In the genomic region with DNA sequence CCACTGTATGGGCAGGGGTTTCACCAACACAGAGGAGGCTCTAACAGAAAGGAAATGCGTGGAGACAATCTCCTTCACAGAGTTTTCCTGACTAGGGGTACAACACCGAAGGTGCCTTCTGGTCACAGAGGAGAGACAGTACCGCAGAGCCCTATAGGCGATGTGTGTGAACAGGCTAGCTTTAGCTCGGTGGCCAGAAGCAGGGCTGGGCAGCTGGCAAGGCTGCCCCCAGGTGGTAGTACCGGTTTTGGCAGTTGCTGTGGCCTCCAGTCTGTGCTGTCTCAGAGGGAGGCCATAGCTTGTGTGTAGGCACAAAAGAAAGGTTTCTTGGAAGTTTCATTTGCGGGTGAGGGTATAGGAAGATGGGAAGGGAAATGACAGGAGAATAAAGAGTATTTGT, we compare ENCODE assay signal across 8 mouse cellular contexts. TPM values are rescaled to one million over a fixed set of nuclear protein-coding genes. Genes with fewer than 3 reads are reported as not detected.
A peak's percentile ranks its signal among the peaks of the same experiment; 100 is the strongest.
DNase-seq lines count a peak whose midpoint lies in the region; ATAC-seq and TF ChIP-seq lines count a peak whose summit lies in the region.

No protein-coding gene starts in this region.

- peak overlapping the region; percentile 39 for H3K4me3 ChIP-seq in erythroblast, embryonic 14.5 days (replicated peaks)
- H3K4me3 ChIP-seq in hindbrain, embryonic 12.5 days = no peak overlapping the region
- no peak overlapping the region for H3K4me3 ChIP-seq in limb, embryonic 13.5 days
- H3K4me3 ChIP-seq in midbrain, embryonic 15.5 days = no peak overlapping the region
- H3K4me3 ChIP-seq in thymus, adult 2 months (ENCODE audit: control insufficient read depth, insufficient read depth, low read length) = no peak overlapping the region

- peak; percentile 86; the same call in 1 of the 2 replicates for TF ChIP-seq CTCF in thymus, adult 2 months (IDR thresholded peaks at IDR 0.05; ENCODE audit: borderline replicate concordance, control insufficient read depth, extremely low read depth, insufficient read depth, low read length, poor library complexity)

- peak; percentile 50; the same call in 1 of the 2 replicates for ATAC-seq in hindbrain, embryonic 12.5 days (ENCODE audit: low FRiP score)
- ATAC-seq in limb, embryonic 13.5 days (ENCODE audit: low FRiP score, low read depth) = peak; percentile 69; the same call in 1 of the 2 replicates
- 0 out of 2 replicates have a peak, but pooled peaks have one; percentile 39 for ATAC-seq in midbrain, embryonic 15.5 days (replicated peaks)

- H3K27me3 ChIP-seq in erythroblast, embryonic 14.5 days (ENCODE audit: control insufficient read depth) = no peaks in the 10 kb centered on the region
- H3K27me3 ChIP-seq in hindbrain, embryonic 12.5 days = peaks cover 14% of the 10 kb centered on the region
- peaks cover 24% of the 10 kb centered on the region for H3K27me3 ChIP-seq in limb, embryonic 13.5 days
- 0 out of 2 replicates have a peak, but pooled peaks cover 3% of the 10 kb centered on the region for H3K27me3 ChIP-seq in midbrain, embryonic 15.5 days (replicated peaks)
- no peaks in the 10 kb centered on the region for H3K27me3 ChIP-seq in thymus, adult 2 months (ENCODE audit: control insufficient read depth, insufficient read depth, low read length)

- TF ChIP-seq POLR2A in thymus, adult 2 months (IDR thresholded peaks at IDR 0.05; ENCODE audit: control insufficient read depth, extremely low read depth, insufficient read depth, low read length, poor library complexity) = no peak

- no peak overlapping the region for H3K4me2 ChIP-seq in hindbrain, embryonic 12.5 days (replicated peaks)
- no peak overlapping the region for H3K4me2 ChIP-seq in limb, embryonic 13.5 days (replicated peaks)
- no peak overlapping the region for H3K4me2 ChIP-seq in midbrain, embryonic 15.5 days

- WGBS in hindbrain, embryonic 12.5 days = 13% methylated on average over 7 of the region's 7 CpGs
- 11% methylated on average over 7 of the region's 7 CpGs for WGBS in limb, embryonic 13.5 days
- WGBS in midbrain, embryonic 15.5 days = 11% methylated on average over 7 of the region's 7 CpGs
- 12% methylated on average over 7 of the region's 7 CpGs for WGBS in thymus, adult 2 months

- peak; percentile 77 for DNase-seq in ovary, postnatal 36 days (ENCODE audit: low spot score)
- DNase-seq in ovary, adult 18-20 months (ENCODE audit: low spot score) = no peak
- peak; percentile 83 for DNase-seq in brain, adult 2 months (ENCODE audit: low read depth, low spot score)
- DNase-seq in thymus, adult 2 months = peak; percentile 74

- no peaks in the 10 kb centered on the region for H3K9me3 ChIP-seq in erythroblast, embryonic 14.5 days (ENCODE audit: control insufficient read depth, low read length)
- H3K9me3 ChIP-seq in hindbrain, embryonic 12.5 days (replicated peaks) = no peaks in the 10 kb centered on the region
- no peaks in the 10 kb centered on the region for H3K9me3 ChIP-seq in limb, embryonic 13.5 days
- no peaks in the 10 kb centered on the region for H3K9me3 ChIP-seq in midbrain, embryonic 15.5 days

- H3K36me3 ChIP-seq in erythroblast, embryonic 14.5 days (ENCODE audit: control insufficient read depth) = no peaks in the 10 kb centered on the region
- no peaks in the 10 kb centered on the region for H3K36me3 ChIP-seq in hindbrain, embryonic 12.5 days
- no peaks in the 10 kb centered on the region for H3K36me3 ChIP-seq in limb, embryonic 13.5 days
- no peaks in the 10 kb centered on the region for H3K36me3 ChIP-seq in midbrain, embryonic 15.5 days (replicated peaks)
- no peaks in the 10 kb centered on the region for H3K36me3 ChIP-seq in thymus, adult 2 months (ENCODE audit: control insufficient read depth, insufficient read depth, low read length)

- H3K4me1 ChIP-seq in erythroblast, embryonic 14.5 days (ENCODE audit: control insufficient read depth) = peaks cover 48% of the 10 kb centered on the region
- H3K4me1 ChIP-seq in hindbrain, embryonic 12.5 days = 0 out of 2 replicates have a peak, but pooled peaks cover 2% of the 10 kb centered on the region
- no peaks in the 10 kb centered on the region for H3K4me1 ChIP-seq in limb, embryonic 13.5 days
- no peaks in the 10 kb centered on the region for H3K4me1 ChIP-seq in midbrain, embryonic 15.5 days
- peaks cover 7% of the 10 kb centered on the region for H3K4me1 ChIP-seq in thymus, adult 2 months (replicated peaks; ENCODE audit: control insufficient read depth, insufficient read depth, low read length)

- H3K27ac ChIP-seq in hindbrain, embryonic 12.5 days = no peak overlapping the region
- H3K27ac ChIP-seq in limb, embryonic 13.5 days = no peak overlapping the region
- H3K27ac ChIP-seq in midbrain, embryonic 15.5 days = no peak overlapping the region
- H3K27ac ChIP-seq in thymus, adult 2 months (ENCODE audit: control insufficient read depth, insufficient read depth, low read length) = no peak overlapping the region

- no peak overlapping the region for H3K9ac ChIP-seq in hindbrain, embryonic 12.5 days
- H3K9ac ChIP-seq in limb, embryonic 13.5 days = no peak overlapping the region
- no peak overlapping the region for H3K9ac ChIP-seq in midbrain, embryonic 15.5 days

RNA-seq across cellular contexts. Expression of a gene that starts 10.8 kb away (rescaled TPM):
- polyA plus RNA-seq in erythroblast, embryonic 14.5 days (2012) = 5.4 and 5.9 TPM in 2 replicates
- 142 and 153 TPM in 2 replicates for polyA plus RNA-seq in hindbrain, embryonic 12.5 days (2016; fragmentation: Nextera tagmentation; extraction: Ambion mirVana)
- polyA plus RNA-seq in limb, embryonic 13.5 days (2015; fragmentation: Nextera tagmentation; extraction: Ambion mirVana) = 84.0 and 85.0 TPM in 2 replicates
- polyA plus RNA-seq in midbrain, embryonic 15.5 days (2015; fragmentation: Nextera tagmentation; extraction: Ambion mirVana) = 169 and 179 TPM in 2 replicates
- 126 and 151 TPM in 2 replicates for polyA plus RNA-seq in thymus, adult 2 months (2012; rRNA removed)

RNA-seq across cellular contexts. Expression of a gene that starts 24.0 kb away (rescaled TPM):
- polyA plus RNA-seq in erythroblast, embryonic 14.5 days (2012) = 0.04 TPM in 1 of 2 replicates, not detected in the other
- polyA plus RNA-seq in hindbrain, embryonic 12.5 days (2016; fragmentation: Nextera tagmentation; extraction: Ambion mirVana) = 1.1 and 2.6 TPM in 2 replicates
- polyA plus RNA-seq in limb, embryonic 13.5 days (2015; fragmentation: Nextera tagmentation; extraction: Ambion mirVana) = 0.13 TPM in 1 of 2 replicates, not detected in the other
- 0.38 and 1.1 TPM in 2 replicates for polyA plus RNA-seq in midbrain, embryonic 15.5 days (2015; fragmentation: Nextera tagmentation; extraction: Ambion mirVana)
- polyA plus RNA-seq in thymus, adult 2 months (2012; rRNA removed) = 0.10 and 0.13 TPM in 2 replicates

RNA-seq across cellular contexts. Expression of a gene that starts 27.7 kb away (rescaled TPM):
- 2.0 and 2.1 TPM in 2 replicates for polyA plus RNA-seq in erythroblast, embryonic 14.5 days (2012)
- polyA plus RNA-seq in hindbrain, embryonic 12.5 days (2016; fragmentation: Nextera tagmentation; extraction: Ambion mirVana) = 50.0 and 51.1 TPM in 2 replicates
- polyA plus RNA-seq in limb, embryonic 13.5 days (2015; fragmentation: Nextera tagmentation; extraction: Ambion mirVana) = 49.8 and 50.7 TPM in 2 replicates
- 51.7 and 57.1 TPM in 2 replicates for polyA plus RNA-seq in midbrain, embryonic 15.5 days (2015; fragmentation: Nextera tagmentation; extraction: Ambion mirVana)
- 45.5 and 48.9 TPM in 2 replicates for polyA plus RNA-seq in thymus, adult 2 months (2012; rRNA removed)

RNA-seq across cellular contexts. Expression of a gene that starts 40.4 kb away (rescaled TPM):
- polyA plus RNA-seq in erythroblast, embryonic 14.5 days (2012) = not detected in 2 replicates
- polyA plus RNA-seq in hindbrain, embryonic 12.5 days (2016; fragmentation: Nextera tagmentation; extraction: Ambion mirVana) = 0.17 and 0.21 TPM in 2 replicates
- 0.17 TPM in 1 of 2 replicates, not detected in the other for polyA plus RNA-seq in limb, embryonic 13.5 days (2015; fragmentation: Nextera tagmentation; extraction: Ambion mirVana)
- 0.11 TPM in 1 of 2 replicates, not detected in the other for polyA plus RNA-seq in midbrain, embryonic 15.5 days (2015; fragmentation: Nextera tagmentation; extraction: Ambion mirVana)
- 0.35 TPM in 1 of 2 replicates, not detected in the other for polyA plus RNA-seq in thymus, adult 2 months (2012; rRNA removed)

RNA-seq across cellular contexts. Expression of a gene that starts 40.5 kb away (rescaled TPM):
- 0.68 and 1.1 TPM in 2 replicates for polyA plus RNA-seq in erythroblast, embryonic 14.5 days (2012)
- polyA plus RNA-seq in hindbrain, embryonic 12.5 days (2016; fragmentation: Nextera tagmentation; extraction: Ambion mirVana) = 101 and 106 TPM in 2 replicates
- polyA plus RNA-seq in limb, embryonic 13.5 days (2015; fragmentation: Nextera tagmentation; extraction: Ambion mirVana) = 97.8 and 105 TPM in 2 replicates
- 119 and 120 TPM in 2 replicates for polyA plus RNA-seq in midbrain, embryonic 15.5 days (2015; fragmentation: Nextera tagmentation; extraction: Ambion mirVana)
- 214 and 215 TPM in 2 replicates for polyA plus RNA-seq in thymus, adult 2 months (2012; rRNA removed)

Comparison
In these comparisons a context has a peak if more than half of its experiments do, and no peak if none do; other contexts are left out.
1. RNA of a gene that starts 10.8 kb away (polyA plus RNA-seq): 169 to 179 TPM in midbrain, embryonic 15.5 days, 142 to 153 TPM in hindbrain, embryonic 12.5 days, 126 to 151 TPM in thymus, adult 2 months and 84.0 to 85.0 TPM in limb, embryonic 13.5 days; 5.4 to 5.9 TPM in erythroblast, embryonic 14.5 days; every median in the first group is over 10 times any median in the second.
2. RNA of a gene that starts 27.7 kb away (polyA plus RNA-seq): 51.7 to 57.1 TPM in midbrain, embryonic 15.5 days, 50.0 to 51.1 TPM in hindbrain, embryonic 12.5 days, 49.8 to 50.7 TPM in limb, embryonic 13.5 days and 45.5 to 48.9 TPM in thymus, adult 2 months; 2.0 to 2.1 TPM in erythroblast, embryonic 14.5 days; every median in the first group is over 10 times any median in the second.
3. Peak in every context shown above with its lines, with median percentiles within 50 percentile points of each other: ATAC-seq.